Mouse (Mus musculus): ENCODE results near the gene Syf2. TPM values are rescaled to one million over a fixed set of nuclear protein-coding genes. Genes with fewer than 3 reads are reported as not detected.
A peak's percentile ranks its signal among the peaks of the same experiment; 100 is the strongest.

The Syf2 gene
- polyA plus RNA-seq, 1 experiment from 2014 or later: 53.4 TPM

- H3K4me3 ChIP-seq (replicated peaks; ENCODE audit: low read depth, low read length): no peak overlapping the region
- 68% methylated on average over 2 of the region's 2 CpGs for WGBS
- H3K9me3 ChIP-seq (ENCODE audit: control insufficient read depth, low read length): no peaks in the 10 kb centered on the region
- no peaks in the 10 kb centered on the region for H3K36me3 ChIP-seq (ENCODE audit: control insufficient read depth, insufficient read depth, low read length)
- DNase-seq (no peak), ATAC-seq (ENCODE audit: low FRiP score, low TSS enrichment) (no peak)
- H3K27ac ChIP-seq (replicated peaks; ENCODE audit: low read depth, low read length): no peak overlapping the region
- no peak overlapping the region for H3K4me2 ChIP-seq (ENCODE audit: low read length)
- H3K4me1 ChIP-seq (ENCODE audit: control insufficient read depth, insufficient read depth, low read length): no peaks in the 10 kb centered on the region
- no peaks in the 10 kb centered on the region for H3K27me3 ChIP-seq (ENCODE audit: control insufficient read depth, insufficient read depth, low read length)
- no peak overlapping the region for H3K9ac ChIP-seq (replicated peaks; ENCODE audit: low read length)
Observed at GRCm38 (mm10) chr4:134955196-134955595, 24.5 kb downstream of the Syf2 start.

- ATAC-seq (ENCODE audit: low FRiP score, low TSS enrichment): no peak
- no peaks in the 10 kb centered on the region for H3K36me3 ChIP-seq (ENCODE audit: control insufficient read depth, insufficient read depth, low read length)
- H3K27ac ChIP-seq (replicated peaks; ENCODE audit: low read depth, low read length): no peak overlapping the region
- WGBS: 87% methylated on average over 3 of the region's 3 CpGs
- H3K4me1 ChIP-seq (ENCODE audit: control insufficient read depth, insufficient read depth, low read length): no peaks in the 10 kb centered on the region
- no peak for DNase-seq
- H3K9ac ChIP-seq (replicated peaks; ENCODE audit: low read length): no peak overlapping the region
- H3K27me3 ChIP-seq (ENCODE audit: control insufficient read depth, insufficient read depth, low read length): no peaks in the 10 kb centered on the region
- no peaks in the 10 kb centered on the region for H3K9me3 ChIP-seq (ENCODE audit: control insufficient read depth, low read length)
- no peak overlapping the region for H3K4me2 ChIP-seq (ENCODE audit: low read length)
- no peak overlapping the region for H3K4me3 ChIP-seq (replicated peaks; ENCODE audit: low read depth, low read length)
Observed at GRCm38 (mm10) chr4:134955845-134956244, 25.1 kb downstream of the Syf2 start.

DNA sequence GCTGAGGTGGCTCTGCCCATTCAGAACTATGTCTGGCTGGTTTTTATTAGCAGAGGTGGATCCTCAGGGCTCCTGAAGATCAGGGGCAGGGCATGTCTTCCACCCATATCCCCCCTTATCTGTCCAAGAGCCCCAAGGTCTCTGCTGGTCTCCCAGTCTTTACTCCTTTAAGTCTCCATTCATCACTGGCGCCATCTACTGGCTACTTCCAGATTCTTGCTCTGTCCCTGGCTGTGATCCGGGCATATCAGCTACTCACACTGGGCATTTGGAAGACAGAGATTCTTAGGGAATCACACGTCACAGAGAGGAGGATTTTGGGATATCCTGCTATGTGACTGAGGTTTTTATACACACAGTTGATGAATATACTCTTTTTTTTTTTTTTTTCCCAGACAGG, 25.6 kb downstream of the Syf2 start:
- H3K4me2 ChIP-seq (ENCODE audit: low read length): no peak overlapping the region
- no peak overlapping the region for H3K4me3 ChIP-seq (replicated peaks; ENCODE audit: low read depth, low read length)
- ATAC-seq (ENCODE audit: low FRiP score, low TSS enrichment) (no peak), DNase-seq (peak; percentile 72)
- no peaks in the 10 kb centered on the region for H3K27me3 ChIP-seq (ENCODE audit: control insufficient read depth, insufficient read depth, low read length)
- no peaks in the 10 kb centered on the region for H3K36me3 ChIP-seq (ENCODE audit: control insufficient read depth, insufficient read depth, low read length)
- 18% methylated on average over 3 of the region's 3 CpGs for WGBS
- no peak overlapping the region for H3K27ac ChIP-seq (replicated peaks; ENCODE audit: low read depth, low read length)
- H3K4me1 ChIP-seq (ENCODE audit: control insufficient read depth, insufficient read depth, low read length): no peaks in the 10 kb centered on the region
- H3K9ac ChIP-seq (replicated peaks; ENCODE audit: low read length): no peak overlapping the region
- H3K9me3 ChIP-seq (ENCODE audit: control insufficient read depth, low read length): no peaks in the 10 kb centered on the region

DNA sequence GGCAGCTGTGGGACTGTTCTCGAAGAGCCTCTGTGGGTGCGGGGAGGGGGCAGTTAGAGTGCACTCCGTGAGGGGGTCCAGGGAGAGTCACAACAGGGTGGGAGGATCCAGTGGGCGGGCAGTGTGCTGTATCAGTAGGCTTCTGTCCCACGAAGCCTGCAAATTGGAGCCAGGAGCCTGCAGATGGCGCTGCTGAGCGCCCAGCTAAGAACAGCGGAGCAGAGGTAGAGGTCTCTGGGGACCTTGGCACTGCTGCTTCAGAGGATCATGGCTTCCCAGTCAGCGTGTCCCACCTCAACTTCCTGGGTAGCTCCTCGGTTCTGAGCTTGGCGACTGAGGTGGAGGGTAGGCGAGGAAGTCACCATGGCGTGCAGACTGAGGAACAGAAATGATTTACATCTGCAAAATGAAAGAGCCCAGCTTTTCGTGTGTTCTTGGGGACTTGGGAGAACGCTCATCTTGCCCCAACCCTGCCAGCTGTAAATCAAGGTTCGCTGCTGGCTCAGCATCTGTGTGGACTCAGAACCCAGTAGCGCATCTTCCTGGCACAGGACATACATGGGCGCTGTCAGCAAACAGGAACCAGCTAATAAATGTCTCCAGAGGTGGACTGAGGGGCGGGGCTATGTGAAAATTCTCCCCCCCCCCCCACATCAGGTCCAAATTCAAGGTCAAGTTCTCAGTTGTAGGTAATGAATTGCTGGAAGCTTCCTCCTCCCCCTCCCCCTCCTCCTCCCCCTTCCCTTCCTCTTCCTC, 32.5 kb downstream of the Syf2 start:
- DNase-seq (peak; percentile 75), ATAC-seq (ENCODE audit: low FRiP score, low TSS enrichment) (no peak)
- H3K4me3 ChIP-seq (replicated peaks; ENCODE audit: low read depth, low read length): no peak overlapping the region
- no peaks in the 10 kb centered on the region for H3K4me1 ChIP-seq (ENCODE audit: control insufficient read depth, insufficient read depth, low read length)
- no peaks in the 10 kb centered on the region for H3K27me3 ChIP-seq (ENCODE audit: control insufficient read depth, insufficient read depth, low read length)
- WGBS: 25% methylated on average over 19 of the region's 19 CpGs
- H3K9ac ChIP-seq (replicated peaks; ENCODE audit: low read length): no peak overlapping the region
- H3K27ac ChIP-seq (replicated peaks; ENCODE audit: low read depth, low read length): no peak overlapping the region
- H3K9me3 ChIP-seq (ENCODE audit: control insufficient read depth, low read length): no peaks in the 10 kb centered on the region
- no peaks in the 10 kb centered on the region for H3K36me3 ChIP-seq (ENCODE audit: control insufficient read depth, insufficient read depth, low read length)
- 0 out of 2 replicates have a peak overlapping the region, but pooled peaks have one; percentile 8 for H3K4me2 ChIP-seq (ENCODE audit: low read length)

DNA sequence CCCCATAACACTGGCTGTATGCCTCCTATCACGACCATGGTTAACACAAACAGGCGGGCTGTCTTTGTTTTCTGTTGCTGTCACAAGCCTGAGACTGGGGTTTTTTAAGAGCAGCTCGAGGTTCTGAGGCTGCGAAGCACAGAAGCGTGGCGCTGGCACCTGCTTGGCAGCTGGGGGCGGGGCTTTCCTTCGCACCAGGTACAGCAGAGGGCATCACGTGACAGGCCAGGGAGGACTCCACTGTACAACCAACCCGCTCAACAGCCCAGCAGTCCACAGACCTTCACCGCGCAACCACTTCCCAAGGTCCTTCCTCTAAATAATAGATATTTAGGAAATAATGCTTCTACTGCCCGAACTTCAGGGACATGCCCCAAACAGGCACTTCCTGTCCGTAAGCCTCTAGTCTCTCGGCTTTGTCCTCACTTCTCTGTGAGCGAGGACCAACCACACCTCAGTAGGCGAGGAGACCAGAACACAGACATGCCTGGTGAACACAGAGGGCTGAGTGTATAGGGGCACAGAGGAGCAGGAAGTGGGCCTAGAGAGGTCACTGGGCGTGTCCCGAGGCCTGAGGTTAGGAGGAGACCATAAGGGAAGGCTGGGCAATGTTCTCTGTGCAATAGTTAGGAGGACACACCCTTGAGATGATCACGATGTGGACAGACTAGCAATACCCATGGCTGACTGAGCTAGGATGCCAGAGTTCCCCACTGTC, 37.3 kb downstream of the Syf2 start:
- Histone ChIP-seq H3K9me3 (ENCODE audit: control insufficient read depth, low read length) (no peaks in the 10 kb centered on the region), H3K27ac (replicated peaks; ENCODE audit: low read depth, low read length) (no peak overlapping the region), H3K9ac (replicated peaks; ENCODE audit: low read length) (no peak overlapping the region), H3K27me3 (ENCODE audit: control insufficient read depth, insufficient read depth, low read length) (no peaks in the 10 kb centered on the region), H3K4me1 (ENCODE audit: control insufficient read depth, insufficient read depth, low read length) (no peaks in the 10 kb centered on the region), H3K4me2 (ENCODE audit: low read length) (no peak overlapping the region), H3K36me3 (ENCODE audit: control insufficient read depth, insufficient read depth, low read length) (no peaks in the 10 kb centered on the region), H3K4me3 (replicated peaks; ENCODE audit: low read depth, low read length) (no peak overlapping the region)
- ATAC-seq (ENCODE audit: low FRiP score, low TSS enrichment) (no peak), DNase-seq (no peak)
- 84% methylated on average over 20 of the region's 20 CpGs for WGBS

- 85% methylated on average over 18 of the region's 18 CpGs for WGBS
Observed at GRCm38 (mm10) chr4:134968605-134968976, 37.9 kb downstream of the Syf2 start.

DNA sequence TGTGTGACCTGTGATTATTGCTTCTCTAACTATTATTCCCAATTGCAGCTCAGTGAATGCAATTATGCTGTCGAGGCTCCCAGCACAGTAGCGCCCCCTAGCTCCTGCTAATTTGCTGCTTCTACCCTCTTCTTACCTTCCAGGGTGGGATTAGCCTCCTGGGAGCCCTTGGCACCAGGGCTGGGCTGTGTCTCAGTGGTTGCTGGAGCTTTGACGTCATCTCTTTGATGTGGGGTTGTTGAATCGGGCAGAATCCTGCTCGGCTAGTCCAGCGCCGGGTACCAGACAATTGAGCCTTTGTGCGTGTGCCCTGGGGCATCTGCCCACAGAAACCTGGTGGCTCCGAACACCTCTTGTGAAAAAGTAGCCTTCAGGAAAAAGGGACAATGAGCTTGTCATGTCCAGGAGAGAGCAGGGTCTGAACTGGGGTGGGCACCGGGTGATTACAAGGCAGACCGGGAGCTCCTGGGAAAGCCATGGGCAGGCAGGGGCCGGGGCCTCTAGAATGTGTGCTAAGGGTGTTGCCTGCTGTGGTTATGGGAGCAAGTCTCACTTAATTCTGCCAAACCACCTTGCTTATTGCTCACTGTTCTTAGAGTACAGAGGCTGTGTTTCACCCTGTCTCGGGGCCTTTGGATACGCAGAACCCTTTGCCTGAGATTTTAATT, 44.7 kb downstream of the Syf2 start:
- H3K4me1 ChIP-seq (ENCODE audit: control insufficient read depth, insufficient read depth, low read length): no peaks in the 10 kb centered on the region
- no peak for ATAC-seq (ENCODE audit: low FRiP score, low TSS enrichment)
- no peak overlapping the region for H3K9ac ChIP-seq (replicated peaks; ENCODE audit: low read length)
- H3K36me3 ChIP-seq (ENCODE audit: control insufficient read depth, insufficient read depth, low read length): no peaks in the 10 kb centered on the region
- no peak overlapping the region for H3K4me3 ChIP-seq (replicated peaks; ENCODE audit: low read depth, low read length)
- WGBS: 19% methylated on average over 14 of the region's 14 CpGs
- no peak overlapping the region for H3K27ac ChIP-seq (replicated peaks; ENCODE audit: low read depth, low read length)
- peak overlapping the region; percentile 22; the same call in 1 of the 2 replicates for H3K4me2 ChIP-seq (ENCODE audit: low read length)
- H3K27me3 ChIP-seq (ENCODE audit: control insufficient read depth, insufficient read depth, low read length): no peaks in the 10 kb centered on the region
- peak; percentile 75 for DNase-seq
- no peaks in the 10 kb centered on the region; the same call in 1 of the 2 replicates for H3K9me3 ChIP-seq (ENCODE audit: control insufficient read depth, low read length)

More at GRCm38 (mm10) chr4:134968605-134968976, 37.9 kb downstream of the Syf2 start:
- H3K4me3 ChIP-seq (replicated peaks; ENCODE audit: low read depth, low read length): no peak overlapping the region
- ATAC-seq (ENCODE audit: low FRiP score, low TSS enrichment) (no peak), DNase-seq (no peak)
- no peaks in the 10 kb centered on the region for H3K9me3 ChIP-seq (ENCODE audit: control insufficient read depth, low read length)
- no peaks in the 10 kb centered on the region for H3K27me3 ChIP-seq (ENCODE audit: control insufficient read depth, insufficient read depth, low read length)
- no peaks in the 10 kb centered on the region for H3K36me3 ChIP-seq (ENCODE audit: control insufficient read depth, insufficient read depth, low read length)
- no peaks in the 10 kb centered on the region for H3K4me1 ChIP-seq (ENCODE audit: control insufficient read depth, insufficient read depth, low read length)
- no peak overlapping the region for H3K4me2 ChIP-seq (ENCODE audit: low read length)
- H3K27ac ChIP-seq (replicated peaks; ENCODE audit: low read depth, low read length): no peak overlapping the region
- H3K9ac ChIP-seq (replicated peaks; ENCODE audit: low read length): no peak overlapping the region

DNA sequence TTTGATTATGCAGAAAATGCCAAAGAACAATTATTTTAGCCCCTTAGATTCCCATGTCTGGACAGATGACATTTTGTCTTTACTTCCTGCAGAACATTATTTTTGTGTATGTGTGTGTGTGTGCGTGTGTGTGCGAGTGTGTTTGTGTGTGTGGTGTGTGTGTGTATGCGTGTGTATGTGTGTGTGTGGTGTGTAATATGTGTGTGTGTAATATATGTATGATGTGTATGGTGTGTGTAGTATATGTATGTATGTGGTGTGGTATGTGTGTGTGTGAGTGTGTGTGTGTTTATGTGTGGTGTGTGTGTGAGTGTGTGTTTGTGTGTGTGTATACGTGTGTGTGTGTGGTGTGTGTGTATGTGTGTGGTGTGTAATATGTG, 45.2 kb downstream of the Syf2 start:
- Histone ChIP-seq H3K27me3 (ENCODE audit: control insufficient read depth, insufficient read depth, low read length) (no peaks in the 10 kb centered on the region), H3K9ac (replicated peaks; ENCODE audit: low read length) (no peak overlapping the region), H3K9me3 (ENCODE audit: control insufficient read depth, low read length) (no peaks in the 10 kb centered on the region; the same call in 1 of the 2 replicates), H3K4me1 (ENCODE audit: control insufficient read depth, insufficient read depth, low read length) (no peaks in the 10 kb centered on the region), H3K4me3 (replicated peaks; ENCODE audit: low read depth, low read length) (no peak overlapping the region), H3K4me2 (ENCODE audit: low read length) (no peak overlapping the region), H3K27ac (replicated peaks; ENCODE audit: low read depth, low read length) (no peak overlapping the region), H3K36me3 (ENCODE audit: control insufficient read depth, insufficient read depth, low read length) (no peaks in the 10 kb centered on the region)
- 95% methylated on average over 4 of the region's 4 CpGs for WGBS
- DNase-seq: no peak
- ATAC-seq (ENCODE audit: low FRiP score, low TSS enrichment): no peak

Data from midbrain, embryonic 14.5 days (tissue).